Mouse (Mus musculus) erythroblast, embryonic 14.5 days (primary cell): ENCODE data around the gene Afdn.

ENCODE experiments used
- GATA1 ChIP-seq: IDR thresholded peaks from 2 replicates; pipeline ENCODE4 v1.6.1; 2012; ENCODE audit warnings: low read length, inconsistent platforms, mixed read lengths
- TAL1 ChIP-seq: IDR thresholded peaks from 3 replicates; pipeline ENCODE4 v1.6.1; 2012; ENCODE audit warnings: low read length, inconsistent platforms, mixed read lengths

DNA sequence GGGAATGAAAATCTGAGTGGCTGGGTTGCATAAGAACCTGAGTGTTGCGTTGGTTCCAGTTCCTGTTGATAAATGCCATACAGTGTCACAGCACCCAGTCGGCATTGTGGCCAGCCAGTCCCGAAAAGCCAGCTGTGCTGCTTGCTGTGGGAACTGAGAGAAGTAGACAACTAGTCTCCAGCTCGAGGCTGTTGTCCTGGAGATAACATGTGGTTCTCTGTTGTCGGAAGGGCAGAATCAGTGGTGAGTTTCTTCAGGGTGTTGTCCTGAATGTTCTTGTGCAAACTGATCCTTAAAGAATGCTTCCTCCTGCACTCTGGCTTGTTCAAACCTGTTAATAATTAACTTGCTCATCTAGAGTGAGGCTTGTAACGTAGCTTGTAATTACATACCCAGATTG is 107.1 kb downstream of the Afdn start:
- TF ChIP-seq GATA1, result no peak
- TF ChIP-seq TAL1, result no peak
